Mouse (Mus musculus) midbrain, embryonic 11.5 days (tissue): ENCODE results near the gene Polr2b. TPM values are rescaled to one million over a fixed set of nuclear protein-coding genes. Genes with fewer than 3 reads are reported as not detected.

Experiments used
- ATAC-seq: fragments of 200-750 bp; cut with Nextera tagmentation; 2 replicates; pipeline ENCODE4 v1.8.0; 2017; ENCODE audit warnings: moderate TSS enrichment, moderate library complexity; ENCODE audit not compliant: low FRiP score
- DNase-seq: peaks from one replicate; pipeline ENCODE4 v3.0.0; 2015; ENCODE audit warnings: low spot score; ENCODE audit errors: missing footprints
- H3K27ac ChIP-seq: fragments of 300-500 bp; sonication (generic); 2 replicates; pipeline ENCODE4 v1.5.1; 2014; ENCODE audit warnings: low read depth, low read length
- H3K27me3 ChIP-seq: fragments of 300-500 bp; sonication (generic); 2 replicates; pipeline ENCODE4 v1.6.1; 2014; ENCODE audit warnings: mild to moderate bottlenecking, low read length, moderate library complexity, mixed read lengths; ENCODE audit not compliant: control insufficient read depth, insufficient read depth
- H3K36me3 ChIP-seq: fragments of 300-500 bp; sonication (generic); 2 replicates; pipeline ENCODE4 v1.6.1; 2014; ENCODE audit warnings: mild to moderate bottlenecking, low read length, moderate library complexity, mixed read lengths; ENCODE audit not compliant: control insufficient read depth, insufficient read depth
- H3K4me1 ChIP-seq: fragments of 300-500 bp; sonication (generic); 2 replicates; pipeline ENCODE4 v1.6.1; 2014; ENCODE audit warnings: low read length; ENCODE audit not compliant: control insufficient read depth, insufficient read depth
- H3K4me2 ChIP-seq: fragments of 300-500 bp; sonication (generic); 2 replicates; pipeline ENCODE4 v1.6.1; 2014; ENCODE audit warnings: mild to moderate bottlenecking, moderate library complexity
- H3K4me3 ChIP-seq: fragments of 300-500 bp; sonication (generic); 2 replicates; pipeline ENCODE4 v1.5.1; 2014; ENCODE audit warnings: low read depth, low read length
- H3K9ac ChIP-seq: fragments of 300-500 bp; sonication (generic); 2 replicates; pipeline ENCODE4 v1.6.1; 2014; ENCODE audit warnings: low read length
- H3K9me3 ChIP-seq: fragments of 300-500 bp; sonication (generic); 2 replicates; pipeline ENCODE4 v1.6.1; 2016; ENCODE audit warnings: low read length; ENCODE audit not compliant: control insufficient read depth
- WGBS: fragments of 180-500 bp; shearing (Covaris S2); extraction: QIAGEN DNeasy Blood & Tissue Kit; methylation state at CpG from one replicate; pipeline ENCODE4 v1.1.7; 2014; 5-methylcytosine and 5-hydroxymethylcytosine counted together
- polyA plus RNA-seq: library from polyadenylated mRNA; unstranded; fragments of >200 nt; fragmentation: Nextera tagmentation; extraction: Ambion mirVana; gene quantifications from 2 replicates; pipeline ENCODE4 v1.2.1, GENCODE M21; 2014

Polr2b gene
- polyA plus RNA-seq, 1 experiment from 2014 or later = 113 TPM

GRCm38 (mm10) chr5:77287901-77288300 lies 22.0 kb upstream of the Polr2b start:
- no peak overlapping the region for H3K4me2 ChIP-seq
- DNase-seq = no peak
- no peaks in the 10 kb centered on the region for H3K27me3 ChIP-seq
- no peak overlapping the region for H3K27ac ChIP-seq
- 84% methylated on average over 6 of the region's 6 CpGs for WGBS
- H3K4me1 ChIP-seq = no peaks in the 10 kb centered on the region
- no peak overlapping the region for H3K9ac ChIP-seq
- no peak for ATAC-seq
- H3K4me3 ChIP-seq = no peak overlapping the region
- no peaks in the 10 kb centered on the region for H3K9me3 ChIP-seq
- H3K36me3 ChIP-seq = peaks cover 11% of the 10 kb centered on the region; the same call in 1 of the 2 replicates

- 89% methylated on average over 8 of the region's 8 CpGs for WGBS
Observed at GRCm38 (mm10) chr5:77289686-77290085, 20.3 kb upstream of the Polr2b start.

GRCm38 (mm10) chr5:77290606-77291005 lies 19.3 kb upstream of the Polr2b start:
- H3K9me3 ChIP-seq = no peaks in the 10 kb centered on the region
- no peaks in the 10 kb centered on the region for H3K4me1 ChIP-seq
- peaks cover 12% of the 10 kb centered on the region for H3K36me3 ChIP-seq
- no peak overlapping the region for H3K27ac ChIP-seq
- H3K27me3 ChIP-seq = no peaks in the 10 kb centered on the region
- 95% methylated on average over 2 of the region's 2 CpGs for WGBS
- ATAC-seq (no peak), DNase-seq (no peak)
- no peak overlapping the region for H3K4me2 ChIP-seq
- H3K4me3 ChIP-seq = no peak overlapping the region
- H3K9ac ChIP-seq = no peak overlapping the region

More at GRCm38 (mm10) chr5:77289686-77290085, 20.3 kb upstream of the Polr2b start:
- ATAC-seq = no peak
- Histone ChIP-seq H3K36me3 (peaks cover 7% of the 10 kb centered on the region), H3K27ac (no peak overlapping the region), H3K4me3 (no peak overlapping the region), H3K27me3 (no peaks in the 10 kb centered on the region), H3K9me3 (no peaks in the 10 kb centered on the region), H3K4me2 (no peak overlapping the region), H3K4me1 (no peaks in the 10 kb centered on the region), H3K9ac (no peak overlapping the region)
- DNase-seq = no peak

- DNase-seq (no peak), ATAC-seq (no peak)
- Histone ChIP-seq H3K27ac (no peak overlapping the region), H3K4me3 (no peak overlapping the region), H3K27me3 (no peaks in the 10 kb centered on the region), H3K9ac (no peak overlapping the region), H3K4me1 (no peaks in the 10 kb centered on the region), H3K4me2 (no peak overlapping the region), H3K9me3 (no peaks in the 10 kb centered on the region), H3K36me3 (peaks cover 12% of the 10 kb centered on the region)
- WGBS = 92% methylated on average over 7 of the region's 7 CpGs
Observed at GRCm38 (mm10) chr5:77292803-77293522, 17.0 kb upstream of the Polr2b start.

- DNase-seq = no peak
- Histone ChIP-seq H3K4me2 (no peak overlapping the region), H3K36me3 (peaks cover 18% of the 10 kb centered on the region), H3K4me1 (no peaks in the 10 kb centered on the region), H3K9me3 (no peaks in the 10 kb centered on the region), H3K27me3 (no peaks in the 10 kb centered on the region), H3K9ac (no peak overlapping the region), H3K27ac (no peak overlapping the region), H3K4me3 (no peak overlapping the region)
- 92% methylated on average over 2 of the region's 2 CpGs for WGBS
- no peak for ATAC-seq
Observed at GRCm38 (mm10) chr5:77299486-77299885, 10.5 kb upstream of the Polr2b start.

- Histone ChIP-seq H3K4me1 (no peaks in the 10 kb centered on the region), H3K27ac (no peak overlapping the region), H3K27me3 (no peaks in the 10 kb centered on the region), H3K4me3 (no peak overlapping the region), H3K4me2 (no peak overlapping the region), H3K36me3 (peaks cover 12% of the 10 kb centered on the region), H3K9me3 (no peaks in the 10 kb centered on the region), H3K9ac (no peak overlapping the region)
- WGBS = 91% methylated on average over 6 of the region's 6 CpGs
- DNase-seq = no peak
- ATAC-seq = no peak
Observed at GRCm38 (mm10) chr5:77301296-77301903, 8.5 kb upstream of the Polr2b start.

GRCm38 (mm10) chr5:77307821-77308553 lies 2.0 kb upstream of the Polr2b start:
- DNase-seq = no peak
- H3K4me3 ChIP-seq = peak overlapping the region; percentile 88; the same call in 1 of the 2 replicates
- no peak for ATAC-seq
- peaks cover 2% of the 10 kb centered on the region for H3K36me3 ChIP-seq
- no peaks in the 10 kb centered on the region for H3K9me3 ChIP-seq
- H3K4me2 ChIP-seq = peak overlapping the region; percentile 97
- WGBS = 83% methylated on average over 5 of the region's 5 CpGs
- H3K27me3 ChIP-seq = no peaks in the 10 kb centered on the region
- peaks cover 21% of the 10 kb centered on the region for H3K4me1 ChIP-seq
- H3K27ac ChIP-seq = no peak overlapping the region
- H3K9ac ChIP-seq = peak overlapping the region; percentile 13; the same call in 1 of the 2 replicates

GRCm38 (mm10) chr5:77309051-77309906 lies 668 bp upstream of the Polr2b start:
- H3K4me2 ChIP-seq = peak overlapping the region; percentile 97
- H3K9me3 ChIP-seq = no peaks in the 10 kb centered on the region
- peaks cover 8% of the 10 kb centered on the region; the same call in 1 of the 2 replicates for H3K36me3 ChIP-seq
- peak overlapping the region; percentile 88 for H3K4me3 ChIP-seq
- WGBS = under 1% methylated on average over 76 of the region's 76 CpGs
- ATAC-seq (peak; percentile 1), DNase-seq (peak; percentile 95)
- H3K27ac ChIP-seq = peak overlapping the region; percentile 88; the same call in 1 of the 2 replicates
- no peaks in the 10 kb centered on the region for H3K27me3 ChIP-seq
- H3K4me1 ChIP-seq = peaks cover 21% of the 10 kb centered on the region
- H3K9ac ChIP-seq = peak overlapping the region; percentile 89
